Mouse (Mus musculus) ES-E14 (cell line): ENCODE results near the gene Ush1g.

Experiments
- CHD2 ChIP-seq: IDR thresholded peaks from 2 replicates; pipeline ENCODE4 v1.6.1; 2014; ENCODE audit warnings: mild to moderate bottlenecking, low read depth, low read length, inconsistent platforms
- HCFC1 ChIP-seq: IDR thresholded peaks from 2 replicates; pipeline ENCODE4 v1.6.1; 2012; ENCODE audit warnings: low read length, inconsistent platforms, borderline replicate concordance; ENCODE audit not compliant: insufficient read depth
- MAFK ChIP-seq: IDR thresholded peaks from 2 replicates; pipeline ENCODE4 v1.6.1; 2014; ENCODE audit warnings: mild to moderate bottlenecking, low read depth, low read length, inconsistent platforms; ENCODE audit not compliant: insufficient read depth
- ZC3H11A ChIP-seq: IDR thresholded peaks from 2 replicates; pipeline ENCODE4 v1.6.1; 2012; ENCODE audit warnings: low read depth, mild to moderate bottlenecking, inconsistent platforms, low read length, borderline replicate concordance
- ZNF384 ChIP-seq: IDR thresholded peaks from 2 replicates; pipeline ENCODE4 v1.6.1; 2012; ENCODE audit warnings: low read depth, low read length, inconsistent platforms

GRCm38 (mm10) chr11:115370368-115370767 lies 48.5 kb upstream of the Ush1g start:
- TF ChIP-seq HCFC1 = no peak
- no peak for TF ChIP-seq ZNF384
- TF ChIP-seq CHD2 = no peak
- TF ChIP-seq MAFK = no peak
- no peak for TF ChIP-seq ZC3H11A
